Mouse (Mus musculus) T-helper 17 cell (primary cell): ENCODE measurements around the gene Arpc5.

Experiments used
- in situ Hi-C, 2 experiments: fragments of 300-600 bp; cut with MboI, MseI; formaldehyde crosslinking; loops; 1 replicate in 1 of 2; 2 replicates in 1 of 2; pipeline ENCODE4 v1.15.1; 2025; ENCODE audit warnings: high pct_unique_total_duplicates in 2 of 2

Gene Arpc5

DNA sequence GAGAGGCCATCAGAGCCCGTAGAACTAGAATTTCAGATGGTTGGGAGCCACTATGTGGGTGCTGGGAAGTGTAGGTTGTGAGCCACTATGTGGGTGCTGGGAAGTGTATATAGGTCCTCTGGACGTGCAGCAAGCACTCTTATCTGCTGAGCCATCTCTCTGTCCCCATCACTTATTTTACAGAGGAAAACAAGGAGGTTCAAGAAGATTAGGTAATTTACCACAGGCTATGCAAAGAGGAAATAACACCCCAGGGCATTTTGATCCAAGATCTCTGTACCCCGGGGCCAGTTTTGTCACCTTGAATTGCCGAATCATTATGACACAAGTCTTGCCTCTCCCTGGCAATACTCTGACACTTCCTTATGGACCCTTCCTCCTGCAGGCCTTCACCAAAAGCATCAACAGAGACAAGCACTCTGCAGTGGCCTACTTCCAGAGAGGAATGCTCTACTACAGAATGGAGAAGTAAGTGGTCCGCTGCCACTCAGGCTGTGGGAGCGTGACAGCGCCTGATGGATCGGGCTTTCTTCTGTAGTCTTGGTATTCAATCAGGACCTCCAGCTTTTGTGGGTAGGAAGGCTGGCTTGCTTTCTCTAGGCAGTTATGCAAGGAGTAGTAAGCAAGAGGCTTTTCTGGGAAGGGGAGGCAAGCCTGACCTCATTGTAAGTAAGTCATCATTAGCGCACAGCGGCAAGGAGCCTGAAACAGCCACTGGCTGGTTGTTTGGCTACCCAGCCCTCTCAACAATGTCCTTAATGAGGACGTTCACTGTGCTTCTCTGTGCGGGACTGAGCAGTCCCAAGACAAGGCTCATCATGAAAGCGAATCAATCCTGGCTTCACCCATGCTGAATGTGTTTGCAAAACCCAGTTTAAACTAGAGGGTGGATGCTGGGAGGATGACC lies 44.4 kb downstream of the Arpc5 start:
- in situ Hi-C loops: no loop called here

DNA sequence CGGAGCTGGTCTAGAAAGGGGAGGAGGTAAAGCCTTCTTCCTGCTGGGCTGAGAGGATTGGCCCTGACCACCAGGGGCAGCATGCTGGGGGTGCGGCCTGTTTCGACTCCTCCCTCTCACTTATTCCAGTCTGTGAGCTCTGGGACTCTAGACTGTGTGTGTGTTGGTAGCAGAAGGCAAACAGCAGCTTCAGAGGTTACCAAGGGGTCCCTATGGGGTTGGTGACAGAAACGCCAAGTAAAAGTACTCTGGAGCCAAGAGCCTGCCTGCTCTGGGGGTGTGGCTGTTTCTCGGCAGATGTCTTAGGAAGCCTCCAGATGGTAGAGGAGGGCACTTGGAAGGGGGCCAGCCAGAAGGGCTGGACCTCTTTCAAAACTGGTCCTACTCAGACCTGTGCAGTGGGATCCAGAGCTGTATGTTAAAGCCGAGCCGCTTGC lies 48.9 kb downstream of the Arpc5 start:
- in situ Hi-C loops: no loop called here

DNA sequence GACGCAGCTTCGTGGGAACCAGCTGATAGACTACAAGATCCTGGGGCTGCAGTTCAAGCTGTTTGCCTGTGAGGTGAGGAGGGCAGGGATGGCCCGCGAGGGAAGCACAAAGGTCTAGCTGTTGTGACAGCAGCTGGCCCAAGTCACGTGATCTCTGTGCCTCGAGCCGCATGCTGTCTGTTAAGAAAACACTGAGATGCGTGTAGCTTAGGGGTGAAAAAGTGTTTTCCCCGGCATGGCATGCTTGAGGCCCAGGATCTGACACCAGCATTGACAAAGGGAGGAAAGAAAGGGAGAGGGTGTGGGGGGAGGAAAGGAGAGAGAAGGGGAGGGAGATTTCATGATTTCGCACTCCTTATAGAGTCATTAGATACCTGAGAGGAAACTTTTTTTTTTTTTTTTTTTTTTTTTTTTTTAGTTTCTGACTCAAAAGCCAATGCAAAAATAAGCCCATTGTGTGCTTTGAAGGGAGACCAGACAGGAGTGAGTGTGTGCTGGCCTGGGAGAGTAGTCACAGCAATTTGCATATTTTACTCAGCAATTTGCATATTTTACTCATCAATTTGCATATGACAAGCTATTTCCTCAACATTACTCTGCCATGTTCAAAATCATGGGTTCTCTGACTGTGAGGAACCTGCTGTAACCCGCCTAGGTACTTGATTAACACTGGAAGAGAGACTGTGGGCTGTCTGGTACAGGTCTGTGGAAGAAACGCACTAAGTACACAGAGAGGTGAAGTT lies 50.9 kb downstream of the Arpc5 start:
- in situ Hi-C loops: no loop called here

DNA sequence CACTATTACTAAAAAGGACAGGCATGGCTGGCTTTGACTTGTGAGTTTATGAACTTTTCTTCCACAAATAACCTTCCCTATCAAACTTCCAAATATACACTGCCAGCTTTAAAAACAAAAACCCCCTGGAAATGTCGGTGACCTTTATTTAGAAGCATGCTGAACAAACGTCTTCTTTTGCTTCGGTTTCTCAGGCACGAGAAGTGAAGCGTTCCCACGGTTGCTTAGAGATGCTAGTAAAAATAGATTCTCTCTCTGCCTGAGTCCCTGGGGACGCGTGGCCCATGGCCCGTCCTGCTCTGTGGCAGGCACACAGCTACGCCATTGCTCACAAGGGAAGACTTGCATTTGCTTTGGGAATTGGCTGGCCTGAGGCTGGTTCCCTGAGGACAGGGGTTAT lies 51.5 kb downstream of the Arpc5 start:
- in situ Hi-C loops: no loop called here

DNA sequence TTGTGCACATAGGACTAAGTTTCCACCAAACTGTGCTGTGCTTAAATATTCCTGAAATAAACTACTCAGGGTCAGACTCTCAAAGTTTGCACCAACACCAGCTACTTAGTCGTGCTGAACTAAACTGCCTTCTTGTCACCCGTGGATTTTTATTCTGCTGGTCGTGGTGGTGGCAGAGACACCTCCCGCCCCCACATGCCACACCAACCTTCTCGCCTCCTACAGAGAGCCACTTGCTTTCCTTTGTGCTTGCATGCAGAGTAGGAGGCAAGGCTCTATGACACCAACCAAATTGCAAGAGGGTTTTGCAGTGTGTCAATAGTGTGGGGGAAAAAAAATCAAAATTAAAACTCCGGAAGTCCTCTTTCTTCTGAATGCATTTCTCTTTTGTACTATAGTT lies 53.2 kb downstream of the Arpc5 start:
- in situ Hi-C loops: no loop called here

DNA sequence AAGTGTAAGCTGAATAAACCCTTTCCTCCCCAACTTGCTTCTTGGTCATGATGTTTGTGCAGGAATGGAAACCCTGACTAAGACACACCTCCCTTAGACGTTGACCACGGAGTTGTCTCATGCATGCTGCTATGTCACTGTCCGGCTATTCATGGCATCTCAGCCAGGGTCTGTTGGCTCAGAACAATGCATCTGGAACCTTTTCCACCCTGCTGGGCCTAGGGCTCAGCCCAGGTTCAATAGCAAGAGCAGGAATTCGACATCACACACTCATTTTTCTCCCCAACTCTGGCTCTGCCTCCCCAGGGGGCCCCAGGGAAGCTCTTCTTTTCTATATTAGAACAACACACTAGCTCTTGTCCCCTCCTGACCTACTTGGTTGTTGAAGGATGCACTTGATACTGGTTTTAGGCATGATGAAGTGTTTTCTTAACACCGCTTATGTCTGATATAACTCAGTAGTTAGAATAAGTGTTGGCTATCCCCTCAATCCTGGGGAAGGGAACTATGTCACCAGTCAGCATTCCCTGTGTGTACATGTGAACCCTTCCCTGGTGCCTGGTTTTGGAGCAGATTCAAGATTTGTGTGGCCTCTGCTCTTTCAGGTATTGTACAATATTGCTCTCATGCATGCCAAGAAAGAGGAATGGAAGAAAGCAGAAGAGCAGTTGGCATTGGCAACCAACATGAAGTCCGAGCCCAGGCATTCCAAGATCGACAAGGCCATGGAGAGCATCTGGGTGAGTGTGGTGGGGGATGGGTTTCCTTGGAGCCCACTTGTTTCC lies 54.8 kb downstream of the Arpc5 start:
- in situ Hi-C loops: no loop called here

DNA sequence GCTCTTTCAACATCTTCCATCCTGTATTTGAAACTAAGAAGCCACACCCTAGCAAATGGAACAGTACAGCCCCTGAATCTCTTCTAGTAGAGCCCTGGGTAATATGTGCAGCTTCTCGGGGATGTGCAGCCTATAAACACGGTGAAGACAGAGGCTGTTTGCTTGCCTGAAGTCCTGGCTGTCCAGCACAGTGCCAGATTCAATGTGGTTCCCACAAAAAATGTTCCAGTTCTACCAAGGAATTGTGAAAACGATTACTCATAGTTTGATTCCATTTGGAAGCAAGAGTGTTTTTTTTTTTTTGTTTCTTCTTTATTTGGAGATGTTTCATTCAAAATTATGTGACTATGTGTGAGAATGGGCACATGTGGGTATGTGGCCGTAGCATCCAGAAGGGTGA lies 55.4 kb downstream of the Arpc5 start:
- in situ Hi-C loops: no loop called here

DNA sequence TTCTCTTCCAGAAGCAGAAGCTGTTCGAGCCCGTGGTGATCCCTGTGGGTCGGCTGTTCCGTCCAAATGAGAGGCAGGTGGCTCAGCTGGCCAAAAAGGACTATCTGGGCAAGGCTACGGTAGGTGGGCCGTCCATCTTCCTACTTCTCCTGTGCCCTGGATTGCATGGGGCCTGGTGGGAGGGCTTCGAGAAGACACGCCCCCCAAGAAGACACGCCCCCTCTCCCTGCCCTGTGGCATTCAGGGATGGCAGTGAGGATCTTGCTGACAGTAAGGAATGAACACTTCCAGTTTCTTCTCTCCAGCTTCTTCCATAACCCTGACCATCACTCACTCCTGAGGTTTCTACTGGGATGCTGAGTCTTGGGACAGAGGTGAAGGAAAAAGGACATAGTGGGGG lies 57.9 kb downstream of the Arpc5 start:
- in situ Hi-C loops: no loop called here
